Mouse (Mus musculus) frontal cortex, postnatal 25 days (tissue): ENCODE data around the gene Gm10643.

Experiments
- DNase-seq, 2 experiments: peaks; one replicate each; pipeline ENCODE4 v3.0.0; 2022; ENCODE audit warnings: low spot score in 2 of 2

The Gm10643 gene

DNA sequence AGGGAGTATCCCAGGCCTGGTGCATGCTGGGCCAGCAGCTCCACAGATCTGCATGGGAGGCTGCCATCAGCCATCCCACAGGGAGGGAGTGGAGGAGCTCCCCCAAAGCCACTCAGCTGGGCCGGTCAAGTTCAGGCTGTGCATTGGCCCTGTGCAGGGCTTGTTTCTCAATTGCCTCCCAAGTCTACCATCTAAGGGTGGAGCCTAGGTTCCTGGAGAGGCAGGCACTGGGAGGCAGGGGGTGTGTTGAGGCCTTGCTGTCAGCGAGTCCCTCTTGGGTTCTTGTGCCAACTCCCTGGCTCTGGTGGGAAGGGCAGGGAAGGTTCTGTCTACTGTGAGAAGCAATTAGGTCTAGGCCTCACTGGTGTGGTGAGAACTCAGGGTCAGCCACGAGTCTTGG, 7.0 kb upstream of the Gm10643 start:
- DNase-seq = no peak

DNA sequence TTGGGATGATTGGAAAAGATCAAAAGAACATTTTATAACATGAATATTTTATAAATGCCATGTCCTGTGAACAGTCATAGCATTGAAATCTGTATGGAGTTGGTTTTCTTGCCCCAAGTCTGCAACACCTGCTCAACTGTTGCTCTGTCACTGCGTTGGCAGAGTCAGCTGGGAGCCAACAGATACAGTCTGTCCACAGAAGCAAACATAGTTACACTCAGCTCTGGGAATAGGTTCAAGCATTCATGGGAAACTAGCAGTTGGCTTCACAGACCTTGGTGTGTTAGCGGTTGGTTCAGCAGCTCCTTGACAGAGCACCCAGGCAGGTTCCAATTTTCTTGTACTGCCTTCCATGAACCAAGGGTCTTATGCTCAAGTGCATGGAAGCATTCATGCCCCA, 5.7 kb upstream of the Gm10643 start:
- no peak for DNase-seq

DNA sequence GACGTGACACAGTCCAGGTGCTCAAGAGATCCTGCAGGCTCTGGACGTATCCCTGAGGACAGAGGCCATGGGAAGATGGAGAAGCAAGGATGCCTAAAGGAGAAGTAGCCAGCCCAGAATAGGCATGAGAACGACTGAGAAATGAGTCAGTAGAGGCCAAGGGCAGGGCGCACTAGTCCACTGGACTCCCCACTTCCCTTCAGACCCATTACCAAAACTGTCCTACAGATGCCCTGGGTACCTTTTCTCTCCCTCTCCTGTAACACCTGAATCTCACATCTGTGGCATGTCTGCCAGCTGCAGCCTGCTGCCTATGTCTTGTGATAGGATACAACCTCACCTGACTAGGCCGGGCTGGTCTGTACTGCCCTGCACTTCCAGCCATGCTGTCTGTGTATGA, 5.3 kb upstream of the Gm10643 start:
- no peak for DNase-seq

DNA sequence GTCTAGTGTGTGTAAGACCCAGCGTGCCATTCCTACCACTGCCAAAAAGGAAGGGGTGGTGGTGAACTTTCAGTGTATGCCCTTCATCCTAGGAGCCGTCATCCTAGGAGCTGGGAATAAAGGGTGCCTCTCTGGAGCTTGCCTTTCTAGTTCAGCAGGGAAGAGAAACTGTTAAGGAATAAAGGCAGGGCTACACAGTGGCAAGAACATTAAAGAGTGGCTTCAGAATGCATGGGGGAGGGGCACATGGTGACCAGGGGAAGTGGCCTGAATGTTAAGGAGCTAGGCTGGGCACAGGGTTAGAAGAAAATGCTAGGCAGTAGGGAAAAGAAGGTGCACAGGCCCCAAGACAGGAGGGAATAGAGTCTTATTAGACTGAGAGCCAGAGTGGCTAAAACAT, 4.8 kb upstream of the Gm10643 start:
- no peak for DNase-seq

DNA sequence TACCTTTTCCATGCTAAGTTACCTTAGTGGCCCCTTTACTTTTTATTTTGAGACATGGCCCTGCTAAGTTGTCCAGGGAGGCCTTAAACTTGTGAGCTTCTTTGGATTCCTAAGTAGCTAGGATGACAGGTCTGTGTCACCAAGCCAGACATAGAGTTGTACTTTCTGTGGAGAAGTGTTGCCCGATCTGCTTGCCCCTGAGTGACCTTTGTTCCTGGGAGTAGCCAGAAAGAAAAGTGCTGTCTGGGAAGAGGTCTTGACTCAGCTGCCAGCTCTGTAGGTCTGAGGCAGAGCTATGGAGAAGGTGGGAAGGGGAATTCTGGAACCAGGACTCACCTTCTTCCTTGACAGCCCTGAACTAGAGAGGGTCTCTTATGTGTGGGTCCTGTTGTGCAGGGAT, 4.2 kb upstream of the Gm10643 start:
- DNase-seq = no peak

DNA sequence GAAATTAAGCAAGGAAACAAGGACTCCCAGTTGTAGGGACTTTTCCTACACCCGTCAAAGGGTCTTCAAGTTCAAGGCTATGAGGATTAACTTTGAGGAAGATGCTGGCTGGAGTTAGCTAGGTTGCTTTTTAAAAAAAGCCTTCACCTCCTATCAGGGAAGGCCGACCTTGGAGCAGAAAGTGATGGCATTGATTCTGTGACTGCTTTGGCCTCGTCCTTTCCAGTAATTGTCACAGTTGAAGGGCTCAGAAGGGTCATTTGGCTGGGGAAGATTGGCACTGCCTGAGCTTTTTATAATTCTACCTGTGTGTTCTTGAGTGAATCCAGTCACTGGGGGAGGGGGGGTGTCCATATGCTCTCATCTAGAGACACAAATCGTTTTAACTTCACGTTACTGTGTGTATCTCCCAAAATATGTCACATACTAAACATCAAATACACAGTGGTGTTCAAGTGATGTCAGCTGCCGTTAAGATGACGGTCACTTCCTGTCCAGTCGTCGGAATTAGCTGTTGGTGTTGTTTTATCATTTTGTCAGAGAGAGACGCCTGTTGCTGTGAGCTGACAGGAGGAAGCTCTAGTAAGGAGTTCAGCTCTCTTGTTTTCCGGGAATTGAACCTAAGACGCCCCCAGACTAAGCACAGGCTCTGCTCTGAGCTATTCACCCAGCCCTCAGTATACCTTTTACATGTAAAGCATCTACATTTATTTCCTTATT, 3.5 kb upstream of the Gm10643 start:
- no peak for DNase-seq

DNA sequence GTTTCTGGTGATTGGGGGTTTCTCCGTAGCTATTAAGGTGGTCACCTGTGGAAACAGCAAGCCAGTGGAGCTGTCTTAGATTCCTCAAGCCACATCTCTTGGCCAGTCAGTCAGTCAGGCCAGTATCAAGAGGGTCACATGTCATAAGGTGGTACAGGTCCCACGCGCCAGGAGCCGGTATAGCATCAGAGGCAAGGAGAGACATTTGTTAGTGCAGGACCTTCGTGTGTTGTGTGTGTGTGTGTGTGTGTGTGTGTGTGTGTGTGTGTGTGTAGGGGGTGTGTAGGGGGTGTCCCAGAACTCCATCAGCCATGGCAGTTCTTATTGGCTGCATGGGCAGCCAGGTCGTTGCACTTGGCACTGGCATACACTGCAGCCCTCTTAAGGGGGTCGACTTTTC, 3.0 kb upstream of the Gm10643 start:
- no peak for DNase-seq

DNA sequence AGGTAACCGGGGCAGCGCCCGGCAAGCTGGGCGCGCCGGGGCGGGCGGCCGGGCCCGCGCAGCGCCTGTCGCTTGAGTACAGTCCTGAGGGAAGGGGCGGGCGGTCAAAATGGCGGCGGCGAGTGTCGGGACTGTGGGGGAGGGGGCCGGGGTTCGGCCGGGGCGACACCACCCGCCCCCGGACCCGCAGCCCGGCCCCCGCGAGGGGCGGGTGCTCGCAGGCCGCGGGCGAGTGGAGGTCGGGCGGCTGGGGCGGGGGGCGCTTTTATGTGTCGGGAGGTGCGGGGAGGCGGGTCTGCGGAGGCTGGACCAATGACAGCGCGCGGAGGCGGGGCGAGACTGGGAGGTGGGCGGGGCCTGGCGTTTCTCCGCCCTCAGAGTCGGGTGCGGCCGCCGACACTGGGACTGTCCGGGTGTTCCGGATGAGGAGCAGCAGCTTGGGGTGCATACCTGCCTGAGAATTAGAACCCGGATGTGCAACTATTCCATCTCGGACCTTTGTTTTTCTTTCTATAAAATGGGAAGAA, 2.2 kb upstream of the Gm10643 start:
- DNase-seq = peak; percentile 93 to 94

DNA sequence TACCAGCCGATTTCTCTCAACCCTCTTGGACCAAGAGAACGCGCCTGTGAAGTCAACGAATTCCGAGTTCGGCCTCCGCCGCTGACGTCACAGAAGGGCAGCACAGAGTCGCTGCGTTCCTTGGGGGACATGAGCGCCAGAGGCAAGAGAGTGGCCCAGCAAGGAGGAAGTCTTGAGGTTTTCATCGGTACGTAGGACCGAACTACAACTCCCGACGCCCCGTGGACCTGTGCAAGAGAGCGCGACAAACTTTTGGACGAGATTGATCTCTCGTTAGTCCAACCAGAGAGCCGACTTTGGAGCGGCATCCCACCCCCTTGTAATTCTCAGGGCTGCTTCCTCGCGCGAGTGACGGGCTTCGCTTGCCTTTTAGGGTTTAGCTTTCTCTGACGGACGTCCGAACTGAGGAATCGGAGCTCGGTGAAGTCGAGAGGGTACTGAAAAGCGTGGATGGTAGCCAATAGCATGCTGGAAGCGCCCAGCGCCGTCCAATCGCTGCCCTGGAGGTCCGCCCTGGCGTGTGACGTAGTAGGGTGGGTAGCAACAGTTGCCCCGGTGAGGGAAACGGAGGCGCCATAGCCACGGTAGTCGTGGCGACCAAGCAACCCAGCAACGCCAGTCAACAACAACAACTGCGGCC, 1.5 kb upstream of the Gm10643 start, which contains the start of gene Rfx1:
Gene Rfx1 (plus strand): TSS at position 544 of the 640 bp plus-strand sequence.
- peak; percentile 99 for DNase-seq

DNA sequence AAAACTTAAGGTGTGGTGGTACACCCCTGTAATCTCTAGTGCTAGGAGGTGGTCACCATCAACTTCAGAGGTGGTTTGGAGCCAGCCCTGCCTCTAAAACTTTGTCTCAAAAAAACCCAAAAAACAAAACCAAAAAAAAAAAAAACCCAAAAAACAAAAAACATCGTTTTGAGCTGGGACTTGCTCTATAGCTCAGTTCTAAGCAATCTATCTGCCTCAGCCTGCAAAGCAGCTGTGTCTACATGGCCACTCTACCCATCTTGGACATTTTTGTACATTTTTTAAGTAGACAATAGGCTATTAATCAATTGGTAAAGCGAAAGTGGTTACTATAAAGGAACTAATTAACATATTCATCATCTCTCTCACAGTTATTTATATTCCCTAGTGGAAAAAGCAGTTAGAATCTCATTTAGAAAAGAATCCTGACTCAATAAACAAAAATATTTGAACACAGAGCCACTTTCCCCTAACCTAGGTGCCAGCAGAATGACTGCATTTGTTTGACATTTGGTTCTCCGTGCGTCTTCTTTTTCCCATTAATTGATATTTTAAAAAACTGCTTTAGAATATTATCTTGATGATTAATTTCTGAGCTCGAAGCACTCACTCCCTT, 628 bp upstream of the Gm10643 start:
- DNase-seq = no peak

DNA sequence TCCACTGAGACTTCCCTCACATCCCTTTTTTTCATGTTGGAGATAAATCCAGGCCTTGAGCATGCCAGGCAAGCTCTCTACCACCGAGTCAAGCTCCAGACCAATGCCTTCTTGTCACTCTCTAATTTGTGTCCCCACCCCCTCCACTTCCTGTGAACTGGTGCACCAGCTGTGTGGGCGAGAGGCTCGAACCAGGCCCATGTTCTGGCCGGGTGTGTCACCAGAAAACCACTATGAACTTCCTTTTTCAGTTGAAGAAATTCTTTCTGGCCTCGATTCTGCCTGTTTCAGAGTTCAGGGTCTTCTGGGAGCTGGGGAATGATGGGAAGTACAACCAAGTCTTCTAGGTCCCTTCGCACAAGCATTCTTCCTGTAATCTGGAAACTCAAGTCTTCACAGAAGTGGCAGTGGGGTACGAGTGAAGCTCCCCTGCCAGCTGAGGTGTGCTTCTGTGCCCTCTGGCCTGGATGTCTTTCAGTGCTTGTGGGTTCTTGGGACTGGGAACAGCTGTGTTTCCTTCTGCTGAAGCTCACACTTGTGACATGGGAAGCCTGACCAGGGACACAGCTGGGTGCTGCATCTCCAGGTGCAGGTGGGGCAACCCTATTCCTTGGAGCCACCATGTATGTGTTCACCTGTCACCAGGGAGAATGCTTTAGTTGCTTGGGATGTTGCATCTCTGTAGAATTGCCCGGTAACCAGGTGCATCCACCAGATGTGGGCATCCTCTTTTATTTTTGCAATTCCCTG, 901 bp downstream of the Gm10643 start:
- no peak for DNase-seq

DNA sequence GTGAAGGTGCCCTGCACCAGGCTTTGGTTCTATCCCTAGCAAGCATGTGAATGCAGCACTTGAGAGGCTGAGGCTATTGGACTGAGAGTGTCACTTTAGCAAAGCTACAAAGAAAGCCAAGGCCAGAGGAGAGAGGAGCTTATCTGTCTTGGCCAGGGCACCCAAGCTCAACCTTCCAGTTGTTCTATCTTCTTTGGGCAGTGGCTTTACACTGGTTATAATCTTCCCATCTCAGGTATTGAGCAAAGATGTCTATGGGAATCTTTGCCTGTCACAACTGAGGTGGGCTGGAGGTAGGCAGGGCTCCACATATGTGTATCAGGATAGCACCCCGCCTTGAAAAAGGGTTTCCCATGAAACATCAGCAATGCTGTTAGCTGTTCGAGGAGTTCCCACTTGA, 4.7 kb downstream of the Gm10643 start:
- no peak for DNase-seq

DNA sequence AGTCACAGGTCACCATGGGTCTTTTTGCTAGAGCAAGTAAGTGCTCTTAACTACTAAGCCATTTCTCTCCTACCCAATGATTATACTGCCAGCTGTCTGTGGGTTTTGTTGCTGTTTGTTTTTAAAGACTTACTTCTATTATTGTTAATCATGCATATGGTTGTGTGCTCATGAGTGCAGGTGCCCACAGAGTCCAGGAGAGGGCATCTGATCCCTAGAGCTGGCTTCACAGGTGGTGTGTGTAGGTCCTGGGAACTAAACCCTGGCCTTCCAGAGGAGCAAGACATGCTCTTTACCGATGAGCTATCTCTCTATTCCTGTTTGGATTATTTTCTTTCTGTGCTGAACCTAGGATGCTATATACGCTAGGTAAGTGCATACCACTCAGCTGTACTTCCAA, 5.7 kb downstream of the Gm10643 start:
- DNase-seq = no peak

DNA sequence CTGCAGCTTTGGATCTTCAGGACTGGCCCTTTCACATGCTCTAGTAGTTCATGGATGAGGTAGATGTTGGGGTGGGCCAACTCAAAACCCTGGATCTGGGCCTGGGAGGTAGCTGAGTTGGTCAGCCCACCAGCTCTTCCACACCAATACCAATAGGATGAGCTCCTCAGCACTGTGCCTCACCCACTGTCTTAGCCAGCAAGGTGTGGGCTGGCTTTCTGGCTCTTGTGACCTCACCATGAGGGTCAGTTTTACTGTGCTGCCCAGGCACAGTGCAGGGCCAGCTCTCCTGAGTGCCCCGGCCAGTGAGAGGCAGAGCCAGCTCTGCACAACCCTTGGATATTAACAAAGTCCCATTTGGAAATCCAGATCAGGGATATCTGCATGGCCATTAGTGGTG, 7.1 kb downstream of the Gm10643 start:
- DNase-seq = no peak

DNA sequence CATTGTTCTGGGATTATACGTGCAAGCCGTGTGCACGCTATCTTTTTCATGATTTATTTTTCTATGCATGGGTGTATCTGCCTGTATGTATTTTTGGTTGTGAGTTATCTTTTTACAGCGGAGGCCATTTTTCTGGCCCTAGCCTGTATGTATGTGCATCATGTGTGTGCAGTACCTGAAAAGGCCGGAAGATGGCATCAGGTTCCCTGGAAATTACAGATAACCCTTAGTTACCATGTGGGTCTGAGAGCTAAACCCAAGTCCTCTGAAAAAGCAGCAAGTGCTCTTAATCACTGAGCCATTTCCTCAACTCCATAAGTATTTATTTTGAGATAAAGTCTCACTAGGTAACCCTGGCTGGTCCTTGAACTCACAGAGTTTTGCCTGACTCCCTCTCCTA, 11.7 kb downstream of the Gm10643 start:
- DNase-seq = no peak

DNA sequence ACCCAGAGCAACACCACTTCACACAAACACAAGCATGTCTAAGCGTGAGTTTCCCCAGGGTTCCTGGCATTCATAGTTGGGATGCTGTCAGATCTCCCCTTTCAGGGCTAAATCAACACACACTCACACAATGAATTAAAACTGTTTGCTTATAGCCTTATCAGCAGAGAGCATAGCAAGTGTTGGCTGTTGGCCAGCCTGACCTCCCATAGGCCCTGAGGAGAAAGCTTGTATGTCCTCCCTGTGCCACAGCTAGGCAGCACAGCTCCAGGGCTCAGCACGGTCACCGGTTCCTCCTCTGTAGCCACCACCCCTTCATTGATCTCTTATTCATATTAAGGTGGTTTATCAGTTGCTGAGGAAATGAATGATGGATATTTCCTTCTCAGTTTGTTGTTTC, 12.2 kb downstream of the Gm10643 start:
- DNase-seq = no peak

DNA sequence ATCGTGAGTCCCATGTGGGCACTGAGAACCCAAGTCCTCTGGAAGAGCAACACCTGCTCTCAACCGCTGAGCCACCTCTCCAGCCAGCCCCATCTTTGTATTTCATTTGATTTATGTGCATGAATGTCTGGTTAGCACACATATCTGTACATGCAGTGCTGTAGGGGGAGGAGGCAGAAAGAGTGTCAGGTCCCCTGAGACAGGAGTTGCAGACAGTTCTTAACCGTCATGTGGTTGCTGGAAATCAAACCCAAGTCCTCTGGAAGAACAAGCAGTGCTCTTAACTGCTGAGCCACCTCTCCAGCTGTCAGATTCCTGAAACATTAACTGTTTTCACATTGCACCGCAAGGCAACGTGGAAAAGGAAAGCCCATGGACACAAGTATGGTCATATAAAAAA, 16.8 kb downstream of the Gm10643 start:
- DNase-seq = no peak

DNA sequence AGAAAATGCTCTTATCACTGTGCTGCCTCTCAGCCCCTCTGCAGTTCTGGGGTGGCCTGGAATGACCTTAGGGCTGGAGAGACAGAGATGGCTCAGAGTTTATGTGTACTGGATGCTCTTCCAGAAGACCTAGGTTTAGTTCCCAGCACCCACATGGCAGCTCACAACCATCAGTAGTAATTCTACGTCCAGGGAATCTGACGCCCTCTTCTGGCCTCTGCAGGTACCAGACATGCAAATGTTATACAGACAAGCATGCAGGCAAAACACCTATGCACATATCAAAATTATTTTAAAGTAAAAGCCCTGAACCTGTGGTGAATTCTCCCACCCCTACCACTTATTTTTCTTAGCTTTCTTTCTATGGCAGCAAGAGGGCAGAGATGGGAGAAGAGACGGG, 18.4 kb downstream of the Gm10643 start:
- no peak for DNase-seq

DNA sequence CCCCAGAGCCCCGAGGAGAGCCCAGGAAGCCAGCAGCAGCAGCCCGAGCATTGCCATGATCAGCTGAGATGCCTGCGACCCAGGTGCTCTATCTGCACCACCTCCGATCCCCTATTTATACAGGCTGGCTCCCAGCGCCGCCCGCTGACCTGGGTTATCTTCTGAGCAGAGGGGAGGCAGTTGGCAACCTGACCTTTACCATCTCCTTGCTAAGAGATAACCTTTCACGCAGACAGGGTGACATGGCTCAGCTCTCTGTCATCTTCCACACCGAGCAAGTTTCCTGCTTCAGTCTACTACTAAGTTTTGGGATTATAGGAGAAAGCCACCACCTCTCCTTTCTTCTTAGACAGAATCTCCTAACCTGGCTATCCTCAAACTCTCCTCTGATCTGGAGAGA, 20.0 kb downstream of the Gm10643 start, which contains the start of gene Rln3:
Gene Rln3 (minus strand): TSS at position 101 of the 400 bp plus-strand sequence.
- no peak for DNase-seq

DNA sequence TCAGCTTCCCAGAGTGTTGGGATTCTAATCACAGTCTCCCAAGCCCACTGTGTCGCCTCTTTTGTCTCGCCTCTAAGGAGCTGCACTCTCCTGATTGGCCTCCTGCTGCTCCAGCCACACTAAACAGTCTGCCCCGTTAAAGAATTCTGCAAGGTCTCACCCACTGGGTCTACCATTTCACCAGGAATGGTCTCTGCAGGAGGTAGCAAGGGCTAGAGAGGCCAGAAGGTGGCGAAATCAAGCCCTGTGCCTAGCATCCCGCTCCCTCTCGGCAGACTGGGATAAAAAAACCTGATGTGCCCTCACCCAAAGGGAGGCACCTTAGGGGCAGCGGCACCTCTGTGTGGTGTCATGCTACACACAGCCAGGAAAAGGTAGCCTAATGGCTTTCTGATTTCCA, 20.8 kb downstream of the Gm10643 start:
- no peak for DNase-seq

DNA sequence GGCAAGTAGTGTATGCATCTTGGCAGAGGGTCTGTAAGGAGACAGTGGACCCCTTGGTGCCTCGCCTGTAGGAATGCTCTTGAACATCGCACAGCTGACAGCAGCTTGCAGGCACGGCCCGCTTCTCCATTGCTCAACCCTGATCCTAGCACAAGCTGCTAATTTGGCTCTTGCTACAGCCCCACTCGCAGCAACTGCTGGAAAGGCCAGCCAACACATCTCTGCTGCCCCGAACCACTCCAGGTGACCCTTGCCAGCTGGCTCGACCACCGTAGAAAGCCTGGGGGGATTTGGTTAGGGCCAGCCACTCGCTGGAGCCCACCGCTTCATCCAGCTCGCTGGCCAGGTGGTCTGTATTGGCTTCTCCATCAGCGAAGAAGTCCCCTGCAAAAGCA, 22.0 kb downstream of the Gm10643 start:
- DNase-seq = no peak
